Mouse (Mus musculus) E14TG2a.4 (cell line): ENCODE data around the gene C4b.

Experiments
- CTCF ChIP-seq: conservative IDR thresholded peaks from 2 replicates; pipeline ENCODE4 v1.5.1; 2014; ENCODE audit warnings: low read length
- NANOG ChIP-seq: IDR thresholded peaks from 2 replicates; pipeline ENCODE4 v1.6.1; 2014; ENCODE audit warnings: borderline replicate concordance, low read length, mixed read lengths

DNA sequence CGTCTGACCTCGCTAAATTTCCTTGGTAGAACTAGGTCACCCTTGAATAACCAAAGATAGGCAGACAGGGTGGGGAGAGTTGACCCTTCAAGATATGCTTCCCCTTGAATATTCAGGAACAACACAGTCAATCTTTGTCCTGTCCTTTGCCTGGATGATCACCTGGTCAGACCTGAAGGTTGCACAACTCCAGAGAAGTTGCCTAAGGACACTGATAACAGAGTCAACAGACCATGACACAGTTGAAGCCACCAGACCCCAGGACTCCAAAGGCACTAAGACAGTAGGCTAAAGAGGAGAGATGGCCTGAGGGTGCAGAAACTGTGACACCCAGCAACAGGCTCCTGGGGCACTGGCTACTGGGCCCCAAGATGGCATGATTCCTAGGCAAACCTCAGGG lies 15.8 kb downstream of the C4b start:
- no peak for TF ChIP-seq CTCF
- TF ChIP-seq NANOG: no peak
